Mouse (Mus musculus) stomach, embryonic 15.5 days (tissue): Measurements from ENCODE around the gene Arhgap27. TPM values are rescaled to one million over a fixed set of nuclear protein-coding genes. Genes with fewer than 3 reads are reported as not detected.

Experiments
- ATAC-seq: fragments of 200-750 bp; cut with Nextera tagmentation; 2 replicates; pipeline ENCODE4 v1.8.0; 2017; ENCODE audit warnings: low read depth, moderate number of reproducible peaks, moderate TSS enrichment; ENCODE audit not compliant: insufficient read depth, low FRiP score
- H3K27ac ChIP-seq: fragments of 300-500 bp; sonication (generic); 2 replicates; pipeline ENCODE4 v1.5.1; 2015; ENCODE audit warnings: mild to moderate bottlenecking, inconsistent platforms
- H3K27me3 ChIP-seq: fragments of 300-500 bp; sonication (generic); replicated peaks from 2 replicates; pipeline ENCODE4 v1.6.1; 2015; ENCODE audit warnings: inconsistent platforms
- H3K36me3 ChIP-seq: fragments of 300-500 bp; sonication (generic); 2 replicates; pipeline ENCODE4 v1.6.1; 2015; ENCODE audit warnings: inconsistent platforms
- H3K4me1 ChIP-seq: fragments of 300-500 bp; sonication (generic); 2 replicates; pipeline ENCODE4 v1.6.1; 2015; ENCODE audit warnings: inconsistent platforms
- H3K4me2 ChIP-seq: fragments of 300-500 bp; sonication (generic); 2 replicates; pipeline ENCODE4 v1.6.1; 2015; ENCODE audit warnings: mild to moderate bottlenecking, inconsistent platforms
- H3K4me3 ChIP-seq: fragments of 300-500 bp; sonication (generic); replicated peaks from 2 replicates; pipeline ENCODE4 v1.5.1; 2015; ENCODE audit warnings: inconsistent platforms
- H3K9ac ChIP-seq: fragments of 300-500 bp; sonication (generic); 2 replicates; pipeline ENCODE4 v1.6.1; 2015; ENCODE audit warnings: inconsistent platforms
- H3K9me3 ChIP-seq: fragments of 300-500 bp; sonication (generic); 2 replicates; pipeline ENCODE4 v1.6.1; 2016; ENCODE audit warnings: inconsistent platforms
- WGBS: fragments of 180-500 bp; shearing (Covaris S2); methylation state at CpG from one replicate; pipeline ENCODE4 v1.1.7; 2015; 5-methylcytosine and 5-hydroxymethylcytosine counted together
- polyA plus RNA-seq: library from polyadenylated mRNA; unstranded; fragments of >200 nt; fragmentation: Nextera tagmentation; extraction: Ambion mirVana; gene quantifications from 2 replicates; pipeline ENCODE4 v1.2.1, GENCODE M21; 2015

Arhgap27 gene
- polyA plus RNA-seq, 1 experiment from 2014 or later = 21.5 TPM

GRCm38 (mm10) chr11:103402198-103402597 is 38.7 kb upstream of the Arhgap27 start:
- H3K27ac ChIP-seq = no peak overlapping the region
- H3K9me3 ChIP-seq = no peaks in the 10 kb centered on the region
- WGBS = 65% methylated on average over 2 of the region's 2 CpGs
- H3K4me3 ChIP-seq = no peak overlapping the region
- 0 out of 2 replicates have a peak, but pooled peaks cover 3% of the 10 kb centered on the region for H3K4me1 ChIP-seq
- 0 out of 2 replicates have a peak, but pooled peaks cover 3% of the 10 kb centered on the region for H3K36me3 ChIP-seq
- 0 out of 2 replicates have a peak, but pooled peaks have one; percentile 39 for ATAC-seq
- H3K9ac ChIP-seq = no peak overlapping the region
- H3K27me3 ChIP-seq = no peaks in the 10 kb centered on the region
- no peak overlapping the region for H3K4me2 ChIP-seq

GRCm38 (mm10) chr11:103399986-103400385 is 36.5 kb upstream of the Arhgap27 start:
- no peak overlapping the region for H3K4me2 ChIP-seq
- H3K9ac ChIP-seq = no peak overlapping the region
- no peak overlapping the region for H3K27ac ChIP-seq
- ATAC-seq = no peak
- H3K36me3 ChIP-seq = peaks cover 9% of the 10 kb centered on the region
- 83% methylated on average over 4 of the region's 4 CpGs for WGBS
- no peaks in the 10 kb centered on the region for H3K9me3 ChIP-seq
- H3K4me1 ChIP-seq = no peaks in the 10 kb centered on the region
- H3K27me3 ChIP-seq = no peaks in the 10 kb centered on the region
- H3K4me3 ChIP-seq = no peak overlapping the region

- Histone ChIP-seq H3K36me3 (peaks cover 17% of the 10 kb centered on the region), H3K27me3 (no peaks in the 10 kb centered on the region), H3K9ac (no peak overlapping the region), H3K4me3 (no peak overlapping the region), H3K4me1 (no peaks in the 10 kb centered on the region), H3K9me3 (no peaks in the 10 kb centered on the region), H3K27ac (no peak overlapping the region), H3K4me2 (no peak overlapping the region)
- no peak for ATAC-seq
- 81% methylated on average over 3 of the region's 3 CpGs for WGBS
Observed at GRCm38 (mm10) chr11:103399050-103399449, 35.6 kb upstream of the Arhgap27 start.

- H3K4me2 ChIP-seq = no peak overlapping the region
- no peak overlapping the region for H3K9ac ChIP-seq
- H3K9me3 ChIP-seq = no peaks in the 10 kb centered on the region
- peaks cover 28% of the 10 kb centered on the region for H3K36me3 ChIP-seq
- H3K4me1 ChIP-seq = no peaks in the 10 kb centered on the region
- no peak overlapping the region for H3K4me3 ChIP-seq
- no peak for ATAC-seq
- H3K27ac ChIP-seq = no peak overlapping the region
- WGBS = 89% methylated on average over 4 of the region's 4 CpGs
- H3K27me3 ChIP-seq = no peaks in the 10 kb centered on the region
Observed at GRCm38 (mm10) chr11:103396682-103397081, 33.2 kb upstream of the Arhgap27 start.

GRCm38 (mm10) chr11:103396236-103396635 is 32.7 kb upstream of the Arhgap27 start:
- H3K27ac ChIP-seq = no peak overlapping the region
- no peak overlapping the region for H3K4me2 ChIP-seq
- H3K4me1 ChIP-seq = no peaks in the 10 kb centered on the region
- H3K36me3 ChIP-seq = peaks cover 28% of the 10 kb centered on the region
- H3K27me3 ChIP-seq = no peaks in the 10 kb centered on the region
- no peak for ATAC-seq
- no peak overlapping the region for H3K4me3 ChIP-seq
- H3K9ac ChIP-seq = no peak overlapping the region
- H3K9me3 ChIP-seq = no peaks in the 10 kb centered on the region
- WGBS = 93% methylated on average over 4 of the region's 4 CpGs

GRCm38 (mm10) chr11:103394604-103395003 is 31.1 kb upstream of the Arhgap27 start:
- Histone ChIP-seq H3K4me3 (no peak overlapping the region), H3K27ac (no peak overlapping the region), H3K4me1 (no peaks in the 10 kb centered on the region), H3K27me3 (no peaks in the 10 kb centered on the region), H3K4me2 (no peak overlapping the region), H3K9me3 (no peaks in the 10 kb centered on the region), H3K9ac (no peak overlapping the region), H3K36me3 (peaks cover 28% of the 10 kb centered on the region)
- ATAC-seq = no peak
- WGBS = 83% methylated on average over 7 of the region's 7 CpGs

- no peak for ATAC-seq
- Histone ChIP-seq H3K27me3 (no peaks in the 10 kb centered on the region), H3K4me1 (no peaks in the 10 kb centered on the region), H3K4me2 (no peak overlapping the region), H3K36me3 (peaks cover 28% of the 10 kb centered on the region), H3K4me3 (no peak overlapping the region), H3K9ac (no peak overlapping the region), H3K27ac (no peak overlapping the region), H3K9me3 (no peaks in the 10 kb centered on the region)
- WGBS = 85% methylated on average over 7 of the region's 7 CpGs
Observed at GRCm38 (mm10) chr11:103394025-103394424, 30.5 kb upstream of the Arhgap27 start.

GRCm38 (mm10) chr11:103387870-103388526 is 24.5 kb upstream of the Arhgap27 start:
- H3K27me3 ChIP-seq = no peaks in the 10 kb centered on the region
- H3K9me3 ChIP-seq = no peaks in the 10 kb centered on the region
- no peak overlapping the region for H3K27ac ChIP-seq
- H3K4me1 ChIP-seq = 0 out of 2 replicates have a peak, but pooled peaks cover 5% of the 10 kb centered on the region
- H3K4me3 ChIP-seq = no peak overlapping the region
- no peak overlapping the region for H3K9ac ChIP-seq
- H3K36me3 ChIP-seq = peaks cover 6% of the 10 kb centered on the region; the same call in 1 of the 2 replicates
- 49% methylated on average over 7 of the region's 7 CpGs for WGBS
- no peak; the same call in 1 of the 2 replicates for ATAC-seq
- H3K4me2 ChIP-seq = no peak overlapping the region

GRCm38 (mm10) chr11:103386827-103387226 is 23.3 kb upstream of the Arhgap27 start:
- Histone ChIP-seq H3K4me2 (no peak overlapping the region), H3K36me3 (peaks cover 5% of the 10 kb centered on the region; the same call in 1 of the 2 replicates), H3K4me3 (no peak overlapping the region), H3K4me1 (0 out of 2 replicates have a peak, but pooled peaks cover 5% of the 10 kb centered on the region), H3K9ac (no peak overlapping the region), H3K27ac (no peak overlapping the region), H3K9me3 (no peaks in the 10 kb centered on the region), H3K27me3 (no peaks in the 10 kb centered on the region)
- ATAC-seq = no peak
- WGBS = 75% methylated on average over 9 of the region's 9 CpGs

GRCm38 (mm10) chr11:103381956-103382613 is 18.6 kb upstream of the Arhgap27 start:
- Histone ChIP-seq H3K4me3 (no peak overlapping the region), H3K27me3 (no peaks in the 10 kb centered on the region), H3K9me3 (no peaks in the 10 kb centered on the region), H3K4me2 (no peak overlapping the region), H3K4me1 (no peaks in the 10 kb centered on the region), H3K36me3 (peaks cover 7% of the 10 kb centered on the region), H3K27ac (peak overlapping the region; percentile 62), H3K9ac (no peak overlapping the region)
- WGBS = 42% methylated on average over 5 of the region's 5 CpGs
- peak; percentile 87 for ATAC-seq

- Histone ChIP-seq H3K9ac (no peak overlapping the region), H3K4me1 (no peaks in the 10 kb centered on the region), H3K27me3 (no peaks in the 10 kb centered on the region), H3K27ac (peak overlapping the region; percentile 60; the same call in 1 of the 2 replicates), H3K4me3 (no peak overlapping the region), H3K4me2 (no peak overlapping the region), H3K9me3 (no peaks in the 10 kb centered on the region), H3K36me3 (peaks cover 8% of the 10 kb centered on the region)
- ATAC-seq = no peak
- 85% methylated on average over 7 of the region's 7 CpGs for WGBS
Observed at GRCm38 (mm10) chr11:103381505-103381904, 18.0 kb upstream of the Arhgap27 start.

- H3K9me3 ChIP-seq = no peaks in the 10 kb centered on the region
- H3K9ac ChIP-seq = no peak overlapping the region
- peaks cover 9% of the 10 kb centered on the region; the same call in 1 of the 2 replicates for H3K36me3 ChIP-seq
- no peaks in the 10 kb centered on the region for H3K4me1 ChIP-seq
- H3K4me2 ChIP-seq = no peak overlapping the region
- no peak overlapping the region for H3K4me3 ChIP-seq
- no peaks in the 10 kb centered on the region for H3K27me3 ChIP-seq
- no peak for ATAC-seq
- no peak overlapping the region for H3K27ac ChIP-seq
- WGBS = 81% methylated on average over 5 of the region's 5 CpGs
Observed at GRCm38 (mm10) chr11:103380460-103380859, 17.0 kb upstream of the Arhgap27 start.
